Mouse (Mus musculus): ENCODE measurements around the gene Mamstr. TPM values are rescaled to one million over a fixed set of nuclear protein-coding genes. Genes with fewer than 3 reads are reported as not detected.

The Mamstr gene
- total RNA-seq, 2 experiments from 2014 or later = 3.5 to 3.9 TPM

DNA sequence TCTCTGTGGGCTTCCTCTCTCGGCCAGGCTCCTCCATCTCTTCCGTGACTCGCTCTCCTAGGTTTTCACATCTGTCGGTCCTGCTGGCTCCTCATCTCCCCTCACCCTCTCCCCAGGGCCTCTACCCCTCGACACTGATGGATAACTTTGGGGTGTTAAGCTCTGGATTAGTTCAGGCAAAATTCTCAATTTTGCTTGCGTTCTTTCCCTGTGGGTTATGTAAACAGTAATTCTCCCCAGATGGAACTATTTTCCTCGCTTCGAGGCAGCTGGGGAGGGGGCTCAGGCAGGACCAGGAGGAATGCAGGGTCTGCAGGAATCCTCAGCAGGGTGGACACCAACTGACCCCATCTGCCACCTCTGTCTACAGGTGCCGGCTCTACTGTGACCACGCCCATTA lies 46.0 kb downstream of the Mamstr start:
- Histone ChIP-seq H3K27ac (no peak overlapping the region), H3K4me3 (no peak overlapping the region)
- intact Hi-C loops (cut with DNase I) = no loop called here
- DNase-seq (ENCODE audit: extremely low spot score in 1 of 2, low spot score in 2 of 2) = no peak
- no peak for TF ChIP-seq CTCF (IDR thresholded peaks at IDR 0.05)

DNA sequence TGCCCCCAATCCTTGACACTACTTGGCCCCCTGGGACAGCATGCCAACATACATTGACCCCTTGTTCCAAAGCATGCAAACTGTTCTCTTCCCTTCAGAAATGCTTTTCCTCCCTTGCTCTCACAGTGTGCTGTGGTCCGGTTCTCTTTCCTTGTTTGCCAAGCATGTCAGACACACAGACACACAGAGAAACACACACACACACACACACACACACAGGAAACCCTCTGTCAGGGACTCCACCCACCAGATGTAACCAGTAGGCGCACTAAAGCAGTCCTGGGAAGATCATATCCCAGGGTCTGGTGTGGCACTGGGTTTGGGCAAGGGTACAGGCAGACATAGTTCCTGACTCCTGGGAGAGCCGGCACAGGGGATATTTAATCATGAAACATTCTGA lies 47.1 kb downstream of the Mamstr start:
- no peak for DNase-seq (ENCODE audit: extremely low spot score in 1 of 2, low spot score in 2 of 2)
- no peak overlapping the region for H3K4me3 ChIP-seq
- TF ChIP-seq CTCF (IDR thresholded peaks at IDR 0.05) = no peak
- H3K27ac ChIP-seq = no peak overlapping the region
- intact Hi-C loops (cut with DNase I) = no loop called here

DNA sequence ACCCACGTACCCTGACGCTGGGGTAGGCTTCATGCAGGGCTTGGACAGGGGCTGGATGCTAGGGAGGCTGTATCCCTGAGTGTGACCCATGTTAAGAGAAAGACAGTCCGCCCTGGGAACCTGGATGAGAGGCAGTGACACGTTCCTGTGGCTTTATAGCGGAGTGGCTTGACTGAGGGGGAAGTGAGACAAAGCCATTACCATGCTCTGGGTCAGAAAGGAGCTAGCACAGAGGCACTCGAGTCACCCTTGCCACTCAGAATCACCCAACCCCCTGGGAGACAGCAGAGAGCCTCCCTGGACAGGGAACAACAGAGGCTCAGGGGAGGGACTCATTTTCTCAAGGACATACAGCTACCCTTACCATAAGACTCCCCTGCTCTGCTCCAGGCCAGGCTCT lies 49.3 kb downstream of the Mamstr start:
- intact Hi-C loops (cut with DNase I) = no loop called here
- Histone ChIP-seq H3K27ac (no peak overlapping the region), H3K4me3 (no peak overlapping the region)
- no peak for TF ChIP-seq CTCF (IDR thresholded peaks at IDR 0.05)
- no peak for DNase-seq (ENCODE audit: extremely low spot score in 1 of 2, low spot score in 2 of 2)

DNA sequence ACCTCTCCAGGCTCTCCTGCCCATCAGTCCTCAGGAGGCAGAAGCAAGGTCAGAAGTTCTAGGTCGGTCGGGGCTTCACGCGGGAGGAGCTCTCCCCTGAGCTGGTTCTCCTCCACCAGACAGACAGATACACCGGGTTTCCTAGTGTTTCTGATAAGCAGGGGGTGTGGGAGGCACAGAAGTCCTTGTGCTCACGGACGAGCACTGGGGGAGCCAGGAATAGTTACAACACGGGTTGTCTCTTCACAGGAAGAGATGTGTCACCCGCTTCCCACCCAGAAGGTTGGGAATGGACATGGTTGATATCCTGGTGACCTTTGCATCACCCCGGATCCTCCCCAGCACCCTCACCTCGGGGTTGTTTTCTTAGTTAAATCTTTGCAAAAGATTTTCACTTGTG lies 50.0 kb downstream of the Mamstr start:
- intact Hi-C loops (cut with DNase I) = no loop called here
- H3K4me3 ChIP-seq = no peak overlapping the region
- no peak overlapping the region for H3K27ac ChIP-seq
- no peak for DNase-seq (ENCODE audit: extremely low spot score in 1 of 2, low spot score in 2 of 2)
- no peak for TF ChIP-seq CTCF (IDR thresholded peaks at IDR 0.05)

DNA sequence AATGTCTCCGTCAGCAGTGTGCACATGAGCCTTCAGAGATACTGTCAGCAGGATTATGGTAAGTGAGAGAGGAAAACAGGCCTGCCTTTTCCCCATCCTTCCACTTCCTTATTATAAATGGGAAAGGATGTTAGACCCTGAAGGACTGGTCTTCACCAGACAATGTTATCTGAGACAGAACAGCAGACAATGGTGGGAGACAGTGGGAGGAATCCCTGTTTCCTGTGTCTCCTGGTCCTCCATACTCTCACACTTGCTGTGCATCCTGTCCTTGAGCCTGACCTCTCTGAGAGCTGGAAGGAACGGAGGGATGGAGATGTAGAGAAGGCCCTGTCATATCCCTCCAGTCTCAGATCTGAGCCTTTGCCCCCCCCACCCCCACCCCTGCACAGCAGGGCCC lies 52.6 kb downstream of the Mamstr start:
- intact Hi-C loops (cut with DNase I) = no loop called here
- TF ChIP-seq CTCF (IDR thresholded peaks at IDR 0.05) = no peak
- no peak overlapping the region for H3K27ac ChIP-seq
- DNase-seq (ENCODE audit: extremely low spot score in 1 of 2, low spot score in 2 of 2) = no peak
- no peak overlapping the region for H3K4me3 ChIP-seq

DNA sequence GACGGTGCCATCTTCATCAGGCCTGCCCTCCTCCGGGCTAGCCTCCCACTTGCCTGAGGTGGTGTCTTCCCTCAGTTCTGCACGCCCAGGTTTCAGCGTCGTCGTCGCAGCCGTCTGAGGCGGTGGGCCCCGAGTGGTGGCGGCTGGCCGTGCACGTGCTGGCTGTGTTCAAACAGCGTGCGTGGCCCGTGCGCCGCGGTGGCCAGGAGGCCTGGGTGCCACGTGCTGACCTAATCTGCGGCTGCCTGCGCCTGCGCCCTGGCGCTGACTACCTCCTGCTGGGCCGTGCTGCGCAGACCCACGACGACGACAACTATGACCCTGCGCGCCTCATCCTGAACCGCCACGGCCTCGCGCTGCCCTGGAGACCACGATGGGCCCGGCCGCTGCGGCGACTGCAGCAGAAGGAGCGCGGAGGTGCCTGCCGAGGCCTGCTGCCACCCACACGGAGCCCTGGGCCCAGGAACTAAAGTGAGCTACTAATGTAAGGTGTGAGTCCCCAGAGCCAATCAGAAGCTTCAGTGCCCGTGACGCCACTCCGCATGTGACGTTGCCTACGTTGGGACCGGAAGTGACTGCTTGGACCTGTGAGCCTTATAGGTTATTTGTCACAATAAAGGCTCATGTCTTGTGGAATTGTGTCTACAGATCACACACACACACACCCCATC lies 54.3 kb downstream of the Mamstr start, which contains the start of gene Sec1:
Sec1 (minus strand) TSS at position 482 of the 671 bp plus-strand sequence.
- H3K27ac ChIP-seq = no peak within 1 kb of the TSS
- H3K4me3 ChIP-seq = no peak within 1 kb of the TSS
- intact Hi-C loops (cut with DNase I) = no loop called here
- TF ChIP-seq CTCF (IDR thresholded peaks at IDR 0.05) = no peak
- no peak for DNase-seq (ENCODE audit: extremely low spot score in 1 of 2, low spot score in 2 of 2)

DNA sequence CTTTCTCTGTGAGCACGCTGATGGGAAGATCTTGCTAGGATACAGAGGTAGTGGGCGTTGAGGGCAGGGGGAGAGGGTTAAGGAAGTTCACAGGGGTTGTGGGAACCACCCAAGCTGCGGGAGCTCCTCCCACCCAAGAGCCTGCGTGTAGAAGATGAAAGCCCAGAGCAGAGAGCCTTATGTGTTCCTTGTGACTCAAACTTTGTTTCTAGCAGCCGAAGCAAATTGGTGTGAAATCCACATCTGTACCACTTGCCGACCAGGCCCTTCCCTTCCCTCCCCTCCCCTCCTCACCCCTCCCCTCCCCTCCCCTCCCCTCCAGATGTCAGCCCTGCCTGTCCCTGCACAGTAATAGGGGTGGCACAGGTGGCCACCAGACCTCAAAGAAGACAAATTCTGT lies 55.3 kb downstream of the Mamstr start:
- no peak overlapping the region for H3K27ac ChIP-seq
- intact Hi-C loops (cut with DNase I) = no loop called here
- no peak overlapping the region for H3K4me3 ChIP-seq
- DNase-seq (ENCODE audit: extremely low spot score in 1 of 2, low spot score in 2 of 2) = no peak
- no peak for TF ChIP-seq CTCF (IDR thresholded peaks at IDR 0.05)

Other genes starting within 250 kb of the Mamstr start
- gene Snrnp70, start 244.2 kb upstream of the Mamstr start, total RNA-seq (2021) = 100 to 1,000 TPM; 428 to 429 TPM
- gene Kcna7, start 234.3 kb upstream of the Mamstr start, total RNA-seq (2021) = not detected
- not detected for gene Ntf5, start 226.3 kb upstream of the Mamstr start, total RNA-seq (2021)
- gene Lhb, start 219.2 kb upstream of the Mamstr start, total RNA-seq (2021) = not detected
- 10 to 100 TPM; 18.2 to 19.2 TPM for gene Gys1, start 205.1 kb upstream of the Mamstr start, total RNA-seq (2021)
- 10 to 100 TPM; 34.4 to 39.9 TPM for gene Ruvbl2, start 201.9 kb upstream of the Mamstr start, total RNA-seq (2021)
- gene Ftl1, start 180.1 kb upstream of the Mamstr start, total RNA-seq (2021) = 100 to 1,000 TPM; 200 to 208 TPM
- 10 to 100 TPM; 66.9 to 67.4 TPM for gene Bax, start 173.1 kb upstream of the Mamstr start, total RNA-seq (2021)
- gene Tulp2, start 158.1 kb upstream of the Mamstr start, total RNA-seq (2021) = under 1 TPM in 1 of 2 experiments, not detected in 1; 0.30 TPM
- gene Gm45808, start 153.2 kb upstream of the Mamstr start, total RNA-seq (2021) = 1 to 10 TPM; 1.5 to 2.0 TPM
- 1 to 10 TPM; 3.7 to 4.8 TPM for gene Dhdh, start 151.2 kb upstream of the Mamstr start, total RNA-seq (2021)
- gene Nucb1, start 129.6 kb upstream of the Mamstr start, total RNA-seq (2021) = 100 to 1,000 TPM in 1 of 2 experiments, 10 to 100 TPM in 1; 95.4 to 106 TPM
- 10 to 100 TPM; 25.2 to 29.3 TPM for gene Ppp1r15a, start 113.7 kb upstream of the Mamstr start, total RNA-seq (2021)
- 1 to 10 TPM; 4.2 to 5.1 TPM for gene Plekha4, start 113.6 kb upstream of the Mamstr start, total RNA-seq (2021)
- under 1 TPM; 0.61 to 0.68 TPM for gene Hsd17b14, start 85.1 kb upstream of the Mamstr start, total RNA-seq (2021)
- gene Bcat2, start 69.8 kb upstream of the Mamstr start, total RNA-seq (2021) = 10 to 100 TPM; 25.4 to 26.2 TPM
- not detected for gene Fgf21, start 24.5 kb upstream of the Mamstr start, total RNA-seq (2021)
- not detected for gene Fut1, start 22.7 kb upstream of the Mamstr start, total RNA-seq (2021)
- under 1 TPM in 1 of 2 experiments, not detected in 1; 0.34 TPM for gene Izumo1, start 18.2 kb upstream of the Mamstr start, total RNA-seq (2021)
- gene Rasip1, start 12.5 kb upstream of the Mamstr start, total RNA-seq (2021) = 1 to 10 TPM; 6.1 to 8.0 TPM
- gene Fut2, start 26.4 kb downstream of the Mamstr start, total RNA-seq (2021) = under 1 TPM in 1 of 2 experiments, not detected in 1; 0.11 TPM
- gene Ntn5, start 44.0 kb downstream of the Mamstr start, total RNA-seq (2021) = 1 to 10 TPM; 6.4 to 6.9 TPM
- gene Sec1, start 54.4 kb downstream of the Mamstr start, total RNA-seq (2021) = 1 to 10 TPM; 1.1 to 1.2 TPM
- gene Car11, start 59.9 kb downstream of the Mamstr start, total RNA-seq (2021) = 100 to 1,000 TPM; 211 to 244 TPM
- gene Dbp, start 65.1 kb downstream of the Mamstr start, total RNA-seq (2021) = 100 to 1,000 TPM in 1 of 2 experiments, 10 to 100 TPM in 1; 60.3 to 104 TPM
- gene Rpl18, start 75.5 kb downstream of the Mamstr start, total RNA-seq (2021) = 100 to 1,000 TPM; 318 to 325 TPM
- 10 to 100 TPM; 30.8 to 34.4 TPM for gene Sphk2, start 78.0 kb downstream of the Mamstr start, total RNA-seq (2021)
- gene Fam83e, start 81.2 kb downstream of the Mamstr start, total RNA-seq (2021) = under 1 TPM; 0.37 to 0.41 TPM
- gene Spaca4, start 85.8 kb downstream of the Mamstr start, total RNA-seq (2021) = not detected
- 100 to 1,000 TPM; 258 to 279 TPM for gene Lmtk3, start 143.8 kb downstream of the Mamstr start, total RNA-seq (2021)
- gene Sult2b1, start 144.7 kb downstream of the Mamstr start, total RNA-seq (2021) = 10 to 100 TPM; 11.3 to 13.6 TPM
- gene Cyth2, start 174.6 kb downstream of the Mamstr start, total RNA-seq (2021) = 100 to 1,000 TPM; 172 to 185 TPM
- 1 to 10 TPM; 2.3 to 2.5 TPM for gene Kcnj14, start 184.8 kb downstream of the Mamstr start, total RNA-seq (2021)
- gene Grwd1, start 191.0 kb downstream of the Mamstr start, total RNA-seq (2021) = 10 to 100 TPM; 17.9 to 22.1 TPM
- 10 to 100 TPM; 67.4 to 75.4 TPM for gene Kdelr1, start 232.8 kb downstream of the Mamstr start, total RNA-seq (2021)
- 10 to 100 TPM; 13.4 to 14.7 TPM for gene Grin2d, start 238.4 kb downstream of the Mamstr start, total RNA-seq (2021)